Mouse (Mus musculus) liver, embryonic 14.5 days (tissue): Measurements from ENCODE around the gene Rbm47. TPM values are rescaled to one million over a fixed set of nuclear protein-coding genes. Genes with fewer than 3 reads are reported as not detected.
A peak's percentile ranks its signal among the peaks of the same experiment; 100 is the strongest.

Experiments used
- ATAC-seq: fragments of 200-750 bp; cut with Nextera tagmentation; 2 replicates; pipeline ENCODE4 v1.8.0; 2017; ENCODE audit warnings: moderate number of reproducible peaks, mild to moderate bottlenecking, moderate library complexity; ENCODE audit not compliant: insufficient read depth
- DNase-seq, 3 experiments: peaks; one replicate each; pipeline ENCODE4 v3.0.0-alpha.2; 2012 to 2013; ENCODE audit warnings: low read depth in 3 of 3, low spot score in 3 of 3
- H3K27ac ChIP-seq: fragments of 300-500 bp; sonication (generic); 2 replicates; pipeline ENCODE4 v1.5.1; 2014; ENCODE audit warnings: moderate library complexity, mild to moderate bottlenecking, control low read depth, inconsistent platforms
- H3K27me3 ChIP-seq: fragments of 300-500 bp; sonication (generic); 2 replicates; pipeline ENCODE4 v1.6.1; 2014; ENCODE audit warnings: mild to moderate bottlenecking, low read length, moderate library complexity; ENCODE audit not compliant: control insufficient read depth, insufficient read depth
- H3K36me3 ChIP-seq: fragments of 300-500 bp; sonication (generic); replicated peaks from 2 replicates; pipeline ENCODE4 v1.6.1; 2014; ENCODE audit warnings: low read depth; ENCODE audit not compliant: control insufficient read depth, insufficient read depth
- H3K4me1 ChIP-seq, 2 experiments: fragments of 200-500 bp in 1 of 2; fragments of 300-500 bp in 1 of 2; sonication (generic) in 1 of 2; replicated peaks; 2 replicates each; pipeline ENCODE4 v1.6.1; 2012 to 2014; ENCODE audit warnings: antibody characterized with exemption in 1 of 2, inconsistent platforms in 1 of 2, low read length in 1 of 2; ENCODE audit not compliant: control insufficient read depth in 2 of 2, insufficient read depth in 2 of 2
- H3K4me2 ChIP-seq: fragments of 300-500 bp; sonication (generic); 2 replicates; pipeline ENCODE4 v1.6.1; 2014; ENCODE audit warnings: low read depth, mild to moderate bottlenecking, control low read depth, moderate library complexity
- H3K4me3 ChIP-seq, 2 experiments: fragments of 200-500 bp in 1 of 2; fragments of 300-500 bp in 1 of 2; sonication (generic) in 1 of 2; 2 replicates each; pipeline ENCODE4 v1.5.1; 2012 to 2014; ENCODE audit warnings: low read depth in 2 of 2, low read length in 2 of 2, mild to moderate bottlenecking in 2 of 2, control low read depth in 1 of 2, inconsistent platforms in 1 of 2, moderate library complexity in 1 of 2; ENCODE audit not compliant: insufficient read depth in 1 of 2
- H3K9ac ChIP-seq: fragments of 300-500 bp; sonication (generic); replicated peaks from 2 replicates; pipeline ENCODE4 v1.6.1; 2014; ENCODE audit warnings: mild to moderate bottlenecking, control low read depth, moderate library complexity
- H3K9me3 ChIP-seq: fragments of 300-500 bp; sonication (generic); 2 replicates; pipeline ENCODE4 v1.6.1; 2016; ENCODE audit warnings: low read length, mixed read lengths; ENCODE audit not compliant: control insufficient read depth
- CTCF ChIP-seq: IDR thresholded peaks from 2 replicates; pipeline ENCODE4 v1.5.1; 2016; ENCODE audit warnings: antibody characterized with exemption, low read depth, control low read depth
- EP300 ChIP-seq: IDR thresholded peaks from 2 replicates; pipeline ENCODE4 v1.6.1; 2016; ENCODE audit warnings: antibody characterized with exemption, low read depth
- WGBS: fragments of 180-500 bp; shearing (Covaris S2); extraction: QIAGEN DNeasy Blood & Tissue Kit; methylation state at CpG from one replicate; pipeline ENCODE4 v1.1.7; 2014; ENCODE audit not compliant: insufficient replicate concordance; 5-methylcytosine and 5-hydroxymethylcytosine counted together
- polyA plus RNA-seq, 2 experiments: library from polyadenylated mRNA; depleted of rRNA in 1 of 2; stranded (reverse) in 1 of 2; unstranded in 1 of 2; fragments of >200 nt; fragmentation: Nextera tagmentation in 1 of 2; extraction: Ambion mirVana in 1 of 2; gene quantifications; 2 replicates each; pipeline versions ENCODE4 v1.2.1 to v1.2.3; 2012 to 2014

Rbm47 gene
- polyA plus RNA-seq, 2 experiments: 3.1 to 7.7 TPM

DNA sequence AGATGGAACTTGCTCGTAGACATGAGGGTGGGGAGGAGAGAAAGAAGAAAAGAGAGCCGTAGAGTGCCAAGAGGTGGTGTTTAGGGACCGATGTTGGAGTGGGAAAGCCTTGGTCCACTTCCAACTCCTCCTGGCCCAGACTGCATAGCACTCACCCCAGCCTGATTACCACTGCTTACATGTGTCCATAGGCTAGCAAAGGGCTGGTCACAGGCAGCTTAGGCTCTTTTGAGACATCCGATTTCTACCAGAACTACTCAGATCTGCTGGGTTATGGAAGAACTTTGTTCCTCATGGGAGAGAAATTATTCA, 48.9 kb downstream of the Rbm47 start:
- H3K27ac ChIP-seq: no peak overlapping the region
- no peaks in the 10 kb centered on the region for H3K4me1 ChIP-seq
- 73% methylated on average over 4 of the region's 4 CpGs for WGBS
- no peaks in the 10 kb centered on the region for H3K36me3 ChIP-seq
- no peak overlapping the region for H3K4me3 ChIP-seq
- no peaks in the 10 kb centered on the region for H3K9me3 ChIP-seq
- DNase-seq (no peak), ATAC-seq (no peak)
- H3K27me3 ChIP-seq: no peaks in the 10 kb centered on the region
- no peak overlapping the region for H3K9ac ChIP-seq
- TF ChIP-seq CTCF: no peak
- no peak overlapping the region for H3K4me2 ChIP-seq

DNA sequence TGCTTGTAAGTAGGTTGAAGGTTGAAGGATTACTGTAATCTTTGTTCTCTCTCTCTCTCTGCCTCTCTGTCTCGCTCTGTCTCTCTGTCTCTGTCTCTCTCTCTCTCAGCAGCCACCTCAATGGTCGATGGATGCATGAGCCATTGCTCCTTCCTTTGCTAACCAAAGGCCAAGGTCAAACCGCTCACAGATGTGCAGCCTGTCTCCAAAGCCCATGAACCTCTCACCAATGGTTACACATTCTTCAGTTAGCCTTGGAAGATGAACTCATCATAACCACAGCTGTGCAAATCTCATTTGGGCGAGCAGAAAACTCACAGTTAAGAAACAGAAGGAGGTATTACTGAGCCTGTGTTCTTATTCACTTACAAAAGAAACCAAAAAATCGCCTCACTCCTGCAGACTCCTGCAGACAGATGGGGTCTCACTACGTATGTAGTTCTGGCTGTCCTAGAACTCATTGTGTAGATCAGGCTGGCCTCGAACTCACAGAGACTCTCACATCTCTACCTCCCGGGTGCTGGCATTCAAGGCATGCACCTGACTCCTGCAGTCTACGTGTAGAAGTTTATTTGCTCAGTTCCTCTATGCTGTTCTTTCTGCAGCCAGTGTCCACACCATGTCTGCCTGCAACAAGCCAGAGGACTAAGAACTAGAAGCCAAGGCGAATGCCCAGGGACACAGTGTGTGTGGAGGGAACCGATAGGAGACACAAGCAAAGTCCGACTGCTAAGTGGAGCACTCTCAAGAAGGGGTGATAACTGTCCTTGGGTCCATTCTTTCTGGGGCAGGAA, 49.4 kb downstream of the Rbm47 start:
- H3K4me3 ChIP-seq: no peak overlapping the region
- WGBS: 62% methylated on average over 12 of the region's 12 CpGs
- no peak for DNase-seq
- no peak for ATAC-seq
- H3K27me3 ChIP-seq: no peaks in the 10 kb centered on the region
- H3K4me1 ChIP-seq: no peaks in the 10 kb centered on the region
- no peak overlapping the region for H3K27ac ChIP-seq
- H3K36me3 ChIP-seq: no peaks in the 10 kb centered on the region
- no peaks in the 10 kb centered on the region for H3K9me3 ChIP-seq
- no peak overlapping the region for H3K9ac ChIP-seq
- H3K4me2 ChIP-seq: no peak overlapping the region
- TF ChIP-seq CTCF (no peak), EP300 (no peak)

DNA sequence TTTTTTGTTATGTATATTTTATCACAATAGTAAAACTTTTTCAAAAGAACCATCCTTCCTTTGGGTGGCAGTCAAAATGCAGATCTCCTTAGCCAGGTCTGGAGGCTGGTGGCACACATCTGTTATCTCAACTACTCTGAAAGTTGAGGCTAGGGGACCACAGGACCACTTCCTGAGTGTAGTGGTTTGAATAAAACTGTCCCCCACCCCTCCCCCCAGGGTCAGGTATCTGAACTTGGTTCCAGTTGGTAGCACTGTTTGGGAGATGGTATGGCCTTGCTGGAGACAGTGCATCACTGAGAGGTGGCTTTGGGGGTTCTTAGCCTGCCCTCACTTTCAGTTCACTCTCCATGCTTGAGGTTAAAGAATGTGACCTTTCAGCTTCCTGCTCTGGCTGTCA, 51.7 kb downstream of the Rbm47 start:
- H3K9ac ChIP-seq: no peak overlapping the region

DNA sequence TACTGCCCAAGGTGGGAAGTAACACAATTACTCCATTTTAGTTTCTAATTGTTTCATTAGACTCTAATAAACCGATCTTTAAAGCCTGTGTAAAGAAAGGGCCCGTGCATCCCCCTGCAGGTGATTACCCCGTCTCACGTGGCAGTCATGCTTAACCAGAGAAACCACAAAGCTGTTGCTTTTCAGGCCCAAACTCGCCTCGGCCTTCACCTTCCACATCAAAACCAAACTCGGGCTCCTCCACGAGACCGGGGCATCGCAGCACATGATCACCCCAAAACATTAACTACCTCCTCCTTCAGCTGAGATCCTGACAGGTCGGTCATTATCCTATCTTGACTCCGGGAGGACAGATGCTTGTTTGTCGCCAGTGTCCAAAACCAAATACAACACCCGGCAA, 58.2 kb downstream of the Rbm47 start:
- no peak overlapping the region for H3K9ac ChIP-seq
- WGBS: 55% methylated on average over 14 of the region's 14 CpGs
- no peak overlapping the region for H3K27ac ChIP-seq
- TF ChIP-seq CTCF (no peak), EP300 (no peak)
- H3K4me2 ChIP-seq: peak overlapping the region; percentile 22; the same call in 1 of the 2 replicates
- H3K4me3 ChIP-seq: no peak overlapping the region
- ATAC-seq (no peak), DNase-seq (no peak)
- no peaks in the 10 kb centered on the region for H3K27me3 ChIP-seq
- no peaks in the 10 kb centered on the region for H3K36me3 ChIP-seq
- H3K4me1 ChIP-seq: peaks cover 0 to 2% of the 10 kb centered on the region in 2 experiments; a peak in 2 of 4 replicates
- no peaks in the 10 kb centered on the region for H3K9me3 ChIP-seq

More for the DNA sequence above, 51.7 kb downstream of the Rbm47 start:
- Histone ChIP-seq H3K4me1 (no peaks in the 10 kb centered on the region), H3K4me2 (no peak overlapping the region), H3K27me3 (no peaks in the 10 kb centered on the region), H3K27ac (no peak overlapping the region), H3K9me3 (no peaks in the 10 kb centered on the region), H3K36me3 (no peaks in the 10 kb centered on the region), H3K4me3 (no peak overlapping the region)
- no peak for DNase-seq
- TF ChIP-seq EP300: no peak
- TF ChIP-seq CTCF: no peak
- ATAC-seq: no peak

DNA sequence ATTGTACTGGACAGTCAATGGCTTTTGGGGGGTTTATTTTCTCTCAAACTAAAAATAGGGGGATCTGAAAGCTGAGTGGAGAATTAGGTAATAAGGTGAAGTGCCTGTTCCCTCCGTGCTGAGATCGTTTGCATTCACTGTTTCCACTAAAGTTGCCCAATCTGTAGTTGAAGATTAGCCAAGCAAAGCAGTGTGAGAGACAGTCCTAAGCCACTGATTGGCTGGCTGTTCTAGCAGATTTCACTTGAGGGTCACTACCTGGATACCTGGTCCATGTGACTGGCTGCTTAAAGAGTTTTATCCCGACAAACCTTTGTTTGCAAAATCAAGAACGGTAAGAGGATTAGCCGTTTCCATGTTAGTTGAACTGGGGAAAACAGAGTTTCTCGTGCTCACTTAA, 58.7 kb downstream of the Rbm47 start:
- Histone ChIP-seq H3K4me2 (no peak overlapping the region), H3K9ac (no peak overlapping the region)
- DNase-seq: peak; percentile 33 to 49 (median 37)

More for the DNA sequence above, 58.7 kb downstream of the Rbm47 start:
- TF ChIP-seq EP300 (no peak), CTCF (no peak)
- Histone ChIP-seq H3K4me1 (peaks cover 0 to 2% of the 10 kb centered on the region in 2 experiments; a peak in 2 of 4 replicates), H3K27me3 (no peaks in the 10 kb centered on the region), H3K9me3 (no peaks in the 10 kb centered on the region), H3K4me3 (no peak overlapping the region), H3K36me3 (no peaks in the 10 kb centered on the region), H3K27ac (no peak overlapping the region)
- WGBS: 54% methylated on average over 6 of the region's 6 CpGs
- ATAC-seq: peak; percentile 64
